Mouse (Mus musculus): Measurements from ENCODE around the gene Luc7l. TPM values are rescaled to one million over a fixed set of nuclear protein-coding genes. Genes with fewer than 3 reads are reported as not detected.

The Luc7l gene
- polyA plus RNA-seq, 1 experiment from 2014 or later, result 42.2 TPM

DNA sequence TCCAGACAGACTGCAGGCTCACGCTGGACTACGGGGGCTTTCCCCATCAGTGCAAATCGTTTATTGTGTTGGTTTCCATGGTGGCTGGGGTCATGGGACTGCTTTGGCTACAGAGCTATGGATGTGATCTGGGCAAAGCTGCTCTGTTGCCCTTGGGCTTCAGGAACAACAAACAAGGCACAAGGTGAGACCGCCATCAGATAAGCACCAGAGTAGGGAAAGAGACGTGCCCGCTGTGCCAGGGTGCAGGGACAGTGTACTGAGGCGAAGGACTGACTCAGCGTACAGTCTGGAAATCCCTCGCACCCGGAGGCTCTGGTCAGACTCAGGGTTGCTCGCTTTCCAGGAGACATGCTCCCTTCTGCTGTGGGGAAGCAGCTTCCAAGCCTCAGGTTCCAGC, 40.0 kb upstream of the Luc7l start:
- Histone ChIP-seq H3K27me3 (replicated peaks; ENCODE audit: insufficient read depth, low read length) (no peaks in the 10 kb centered on the region), H3K36me3 (ENCODE audit: insufficient read depth, low read length) (0 out of 2 replicates have a peak, but pooled peaks cover 4% of the 10 kb centered on the region), H3K9ac (replicated peaks; ENCODE audit: low read depth) (no peak overlapping the region), H3K4me1 (ENCODE audit: insufficient read depth, low read depth, low read length) (no peaks in the 10 kb centered on the region), H3K4me3 (ENCODE audit: low read depth, low read length) (no peak overlapping the region), H3K9me3 (ENCODE audit: low read length) (no peaks in the 10 kb centered on the region), H3K4me2 (replicated peaks; ENCODE audit: low read depth, low read length) (no peak overlapping the region), H3K27ac (ENCODE audit: low read length) (no peak overlapping the region)
- 83% methylated on average over 11 of the region's 11 CpGs for WGBS
- TF ChIP-seq CTCF (IDR thresholded peaks at IDR 0.05) (no peak), EP300 (IDR thresholded peaks at IDR 0.05) (no peak)
- ATAC-seq (no peak), DNase-seq (ENCODE audit: low spot score) (no peak)

DNA sequence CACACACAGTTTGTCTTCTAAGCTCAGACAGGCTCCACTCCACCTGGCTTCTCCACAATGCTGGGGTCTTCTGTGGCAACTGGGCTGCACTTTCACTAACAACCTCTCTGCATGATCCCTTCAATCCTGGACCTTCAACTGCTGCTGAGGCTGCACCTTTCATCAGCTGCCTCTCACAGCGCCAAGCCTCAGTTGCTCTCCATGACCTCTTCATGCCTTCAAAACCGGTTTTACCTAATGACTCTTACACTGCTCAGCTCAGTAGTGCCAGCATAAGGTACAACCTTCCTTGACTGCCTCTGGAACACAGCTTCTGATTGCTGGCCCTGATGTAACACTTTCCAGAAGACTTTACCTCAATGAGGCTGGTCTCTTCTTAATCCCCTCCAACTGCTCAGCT, 31.2 kb upstream of the Luc7l start:
- ATAC-seq, result peak; percentile 48
- peak; percentile 63 for DNase-seq (ENCODE audit: low spot score)
- Histone ChIP-seq H3K4me1 (ENCODE audit: insufficient read depth, low read depth, low read length) (no peaks in the 10 kb centered on the region), H3K36me3 (ENCODE audit: insufficient read depth, low read length) (no peaks in the 10 kb centered on the region), H3K27ac (ENCODE audit: low read length) (peak overlapping the region; percentile 20; the same call in 1 of the 2 replicates), H3K4me2 (replicated peaks; ENCODE audit: low read depth, low read length) (no peak overlapping the region), H3K9ac (replicated peaks; ENCODE audit: low read depth) (no peak overlapping the region), H3K27me3 (replicated peaks; ENCODE audit: insufficient read depth, low read length) (no peaks in the 10 kb centered on the region), H3K4me3 (ENCODE audit: low read depth, low read length) (no peak overlapping the region), H3K9me3 (ENCODE audit: low read length) (no peaks in the 10 kb centered on the region)
- TF ChIP-seq CTCF (IDR thresholded peaks at IDR 0.05) (no peak), EP300 (IDR thresholded peaks at IDR 0.05) (no peak)
- 44% methylated on average over 2 of the region's 2 CpGs for WGBS

GRCm38 (mm10) chr17:26225150-26225549, 27.5 kb upstream of the Luc7l start:
- no peaks in the 10 kb centered on the region for H3K36me3 ChIP-seq (ENCODE audit: insufficient read depth, low read length)

GRCm38 (mm10) chr17:26229776-26230175, 22.9 kb upstream of the Luc7l start:
- Histone ChIP-seq H3K27ac (ENCODE audit: low read length) (no peak overlapping the region), H3K9ac (replicated peaks; ENCODE audit: low read depth) (no peak overlapping the region), H3K9me3 (ENCODE audit: low read length) (no peaks in the 10 kb centered on the region), H3K4me2 (replicated peaks; ENCODE audit: low read depth, low read length) (no peak overlapping the region), H3K4me1 (ENCODE audit: insufficient read depth, low read depth, low read length) (no peaks in the 10 kb centered on the region), H3K36me3 (ENCODE audit: insufficient read depth, low read length) (no peaks in the 10 kb centered on the region), H3K4me3 (ENCODE audit: low read depth, low read length) (no peak overlapping the region), H3K27me3 (replicated peaks; ENCODE audit: insufficient read depth, low read length) (no peaks in the 10 kb centered on the region)
- no peak for TF ChIP-seq CTCF (IDR thresholded peaks at IDR 0.05)
- 81% methylated on average over 5 of the region's 5 CpGs for WGBS
- DNase-seq (ENCODE audit: low spot score), result no peak
- no peak for ATAC-seq

More at GRCm38 (mm10) chr17:26225150-26225549, 27.5 kb upstream of the Luc7l start:
- Histone ChIP-seq H3K4me3 (ENCODE audit: low read depth, low read length) (no peak overlapping the region), H3K9ac (replicated peaks; ENCODE audit: low read depth) (no peak overlapping the region), H3K4me1 (ENCODE audit: insufficient read depth, low read depth, low read length) (no peaks in the 10 kb centered on the region), H3K4me2 (replicated peaks; ENCODE audit: low read depth, low read length) (no peak overlapping the region), H3K9me3 (ENCODE audit: low read length) (no peaks in the 10 kb centered on the region), H3K27me3 (replicated peaks; ENCODE audit: insufficient read depth, low read length) (no peaks in the 10 kb centered on the region), H3K27ac (ENCODE audit: low read length) (peak overlapping the region; percentile 28)
- TF ChIP-seq EP300 (IDR thresholded peaks at IDR 0.05) (peak; percentile 84), CTCF (IDR thresholded peaks at IDR 0.05) (no peak)
- WGBS, result 52% methylated on average over 12 of the region's 12 CpGs
- peak; percentile 94 for ATAC-seq
- peak; percentile 85 for DNase-seq (ENCODE audit: low spot score)

- H3K4me3 ChIP-seq (ENCODE audit: low read depth, low read length), result no peak overlapping the region
- no peaks in the 10 kb centered on the region for H3K27me3 ChIP-seq (replicated peaks; ENCODE audit: insufficient read depth, low read length)
- DNase-seq (ENCODE audit: low spot score) (no peak), ATAC-seq (no peak)
- no peak overlapping the region for H3K4me2 ChIP-seq (replicated peaks; ENCODE audit: low read depth, low read length)
- TF ChIP-seq CTCF (IDR thresholded peaks at IDR 0.05) (no peak), EP300 (IDR thresholded peaks at IDR 0.05) (no peak)
- 76% methylated on average over 5 of the region's 5 CpGs for WGBS
- no peaks in the 10 kb centered on the region for H3K36me3 ChIP-seq (ENCODE audit: insufficient read depth, low read length)
- H3K4me1 ChIP-seq (ENCODE audit: insufficient read depth, low read depth, low read length), result no peaks in the 10 kb centered on the region
- H3K9me3 ChIP-seq (ENCODE audit: low read length), result no peaks in the 10 kb centered on the region
- H3K27ac ChIP-seq (ENCODE audit: low read length), result no peak overlapping the region
- H3K9ac ChIP-seq (replicated peaks; ENCODE audit: low read depth), result no peak overlapping the region
These were observed 21.5 kb upstream of the Luc7l start for GRCm38 (mm10) chr17:26231156-26231555.

- H3K27ac ChIP-seq (ENCODE audit: low read length), result no peak overlapping the region
- WGBS, result 71% methylated on average over 8 of the region's 8 CpGs
- no peaks in the 10 kb centered on the region for H3K27me3 ChIP-seq (replicated peaks; ENCODE audit: insufficient read depth, low read length)
- DNase-seq (ENCODE audit: low spot score), result no peak
- no peak overlapping the region for H3K4me2 ChIP-seq (replicated peaks; ENCODE audit: low read depth, low read length)
- H3K4me1 ChIP-seq (ENCODE audit: insufficient read depth, low read depth, low read length), result no peaks in the 10 kb centered on the region
- peak; percentile 58 for TF ChIP-seq CTCF (IDR thresholded peaks at IDR 0.05)
- no peak for TF ChIP-seq EP300 (IDR thresholded peaks at IDR 0.05)
- H3K36me3 ChIP-seq (ENCODE audit: insufficient read depth, low read length), result no peaks in the 10 kb centered on the region
- H3K9me3 ChIP-seq (ENCODE audit: low read length), result no peaks in the 10 kb centered on the region
- ATAC-seq, result no peak
- H3K4me3 ChIP-seq (ENCODE audit: low read depth, low read length), result no peak overlapping the region
- no peak overlapping the region for H3K9ac ChIP-seq (replicated peaks; ENCODE audit: low read depth)
These were observed 19.8 kb upstream of the Luc7l start for GRCm38 (mm10) chr17:26232863-26233262.

DNA sequence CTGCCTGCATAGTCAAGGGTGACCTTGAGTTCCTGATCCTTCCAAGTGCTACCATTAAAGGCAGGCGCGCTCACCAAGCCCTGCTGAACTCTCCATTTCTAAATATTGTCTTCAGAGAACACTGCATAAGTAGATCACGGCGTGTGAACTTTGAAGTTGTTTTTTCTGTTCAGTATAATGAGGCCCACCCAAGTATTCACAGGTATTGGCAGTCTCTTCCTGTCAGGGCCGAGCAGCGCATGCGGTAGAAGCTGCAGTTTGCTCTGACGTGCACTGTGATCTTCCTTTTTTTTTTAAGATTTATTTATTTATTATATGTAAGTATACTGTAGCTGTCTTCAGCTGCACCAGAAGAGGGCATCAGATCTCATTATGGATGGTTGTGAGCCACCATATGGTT, 18.3 kb upstream of the Luc7l start:
- Histone ChIP-seq H3K4me2 (replicated peaks; ENCODE audit: low read depth, low read length) (no peak overlapping the region), H3K27me3 (replicated peaks; ENCODE audit: insufficient read depth, low read length) (no peaks in the 10 kb centered on the region)
- TF ChIP-seq CTCF (IDR thresholded peaks at IDR 0.05) (no peak), EP300 (IDR thresholded peaks at IDR 0.05) (no peak)

More for the DNA sequence above, 18.3 kb upstream of the Luc7l start:
- Histone ChIP-seq H3K27ac (ENCODE audit: low read length) (no peak overlapping the region), H3K4me1 (ENCODE audit: insufficient read depth, low read depth, low read length) (no peaks in the 10 kb centered on the region), H3K4me3 (ENCODE audit: low read depth, low read length) (no peak overlapping the region), H3K36me3 (ENCODE audit: insufficient read depth, low read length) (no peaks in the 10 kb centered on the region), H3K9ac (replicated peaks; ENCODE audit: low read depth) (no peak overlapping the region), H3K9me3 (ENCODE audit: low read length) (no peaks in the 10 kb centered on the region)
- DNase-seq (ENCODE audit: low spot score) (no peak), ATAC-seq (no peak)
- WGBS, result 80% methylated on average over 8 of the region's 8 CpGs

Measured in lung, postnatal 0 days (tissue).